Mouse (Mus musculus): ENCODE data around the gene Rfx4. TPM values are rescaled to one million over a fixed set of nuclear protein-coding genes. Genes with fewer than 3 reads are reported as not detected.

Rfx4 gene
- total RNA-seq, 2 experiments from 2014 or later = 0.16 TPM; not detected in 1

DNA sequence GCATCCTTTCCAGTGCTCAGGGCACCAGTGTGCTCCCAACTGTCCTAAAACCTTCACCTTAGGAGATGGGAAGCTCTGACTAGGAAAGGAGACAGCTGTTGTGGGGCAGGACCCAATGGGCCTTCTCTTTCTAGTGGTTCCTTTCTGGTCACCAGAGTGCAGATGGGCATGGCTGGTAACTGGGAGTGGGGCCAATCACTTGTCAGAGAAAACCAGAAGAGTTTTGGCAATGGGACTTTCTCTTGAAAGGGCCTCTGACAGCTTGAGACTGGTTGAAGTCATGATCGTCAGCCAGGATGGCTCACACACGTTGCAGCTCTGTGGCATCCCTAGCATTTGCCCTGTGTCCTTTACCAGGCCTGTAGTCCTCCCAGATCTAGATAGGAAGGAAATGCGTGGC, 152.1 kb downstream of the Rfx4 start:
- DNase-seq (ENCODE audit: low spot score in 2 of 2) = no peak

GRCm38 (mm10) chr10:84908471-84908870, 152.6 kb downstream of the Rfx4 start:
- no peak for DNase-seq (ENCODE audit: low spot score in 2 of 2)

DNA sequence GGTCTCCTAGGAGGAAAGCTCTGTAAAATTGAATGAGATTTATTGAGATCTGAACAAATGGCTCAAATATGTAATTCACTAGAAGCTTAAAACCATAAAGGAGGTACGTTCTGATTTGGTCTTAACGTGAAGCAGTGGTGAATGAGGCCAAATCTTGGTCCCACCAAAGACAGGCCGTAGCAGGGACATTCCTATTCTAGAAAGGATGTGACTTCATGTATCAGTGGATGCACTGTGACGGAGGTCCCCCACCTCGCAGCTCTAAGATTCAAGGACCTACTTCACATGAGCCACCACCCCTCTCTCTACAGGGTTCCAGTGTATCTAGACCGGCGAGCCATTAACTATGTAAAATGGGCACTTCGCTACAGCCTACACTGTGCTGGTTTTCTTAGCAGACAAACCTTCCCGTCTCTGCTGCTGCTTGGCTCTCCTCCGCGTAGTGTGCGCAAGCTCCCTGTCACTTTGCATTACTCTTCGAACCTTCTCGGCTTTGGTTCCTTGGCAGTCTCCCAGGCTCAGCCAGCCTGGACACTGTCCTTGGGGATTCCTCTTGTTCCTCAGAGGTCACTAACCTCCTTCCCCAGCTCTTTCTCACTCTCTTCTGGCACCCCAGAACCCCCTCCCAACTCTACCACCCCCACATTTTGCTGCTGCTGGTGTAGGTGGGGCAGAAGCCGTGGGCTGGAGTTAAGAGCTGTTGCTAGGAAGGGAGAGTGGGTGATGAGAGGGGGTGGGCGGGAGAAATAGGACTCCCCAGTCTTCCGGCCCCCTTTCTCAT, 153.3 kb downstream of the Rfx4 start:
- DNase-seq (ENCODE audit: low spot score in 2 of 2) = peak; percentile 19 to 40

- DNase-seq (ENCODE audit: low spot score in 2 of 2) = no peak
These were observed 154.3 kb downstream of the Rfx4 start for GRCm38 (mm10) chr10:84910194-84910593.

DNA sequence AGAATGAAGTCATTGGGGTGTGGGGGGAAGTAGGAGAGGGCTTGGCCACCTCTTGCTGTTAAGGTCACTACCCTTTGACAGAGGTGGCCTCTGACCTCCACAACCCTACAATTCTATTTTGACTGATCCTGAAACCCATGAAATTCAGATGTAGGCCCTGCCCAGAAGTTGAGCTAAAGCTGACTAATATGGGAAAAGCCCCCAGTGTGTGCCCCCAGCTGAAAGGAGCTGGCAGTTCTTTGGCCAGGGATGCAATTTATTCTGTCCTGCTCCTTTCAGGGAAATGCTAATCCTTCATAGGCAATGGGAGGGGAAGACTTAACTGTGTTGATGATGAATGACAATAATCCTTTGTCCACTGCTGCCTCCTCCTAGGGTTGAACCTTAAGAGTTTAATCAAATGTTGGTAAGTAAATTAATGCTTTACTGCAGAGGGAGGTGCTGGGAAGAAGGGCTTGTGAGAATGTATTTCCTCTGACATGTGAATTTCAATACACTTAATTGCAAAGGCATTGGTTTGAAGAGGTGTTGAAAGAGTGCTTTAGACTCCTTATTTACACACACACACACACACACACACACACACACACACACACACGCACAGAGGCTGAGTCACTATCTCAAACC, 155.0 kb downstream of the Rfx4 start:
- DNase-seq (ENCODE audit: low spot score in 2 of 2) = no peak

- no peak for DNase-seq (ENCODE audit: low spot score in 2 of 2)
These were observed 157.3 kb downstream of the Rfx4 start for GRCm38 (mm10) chr10:84913148-84913547.

DNA sequence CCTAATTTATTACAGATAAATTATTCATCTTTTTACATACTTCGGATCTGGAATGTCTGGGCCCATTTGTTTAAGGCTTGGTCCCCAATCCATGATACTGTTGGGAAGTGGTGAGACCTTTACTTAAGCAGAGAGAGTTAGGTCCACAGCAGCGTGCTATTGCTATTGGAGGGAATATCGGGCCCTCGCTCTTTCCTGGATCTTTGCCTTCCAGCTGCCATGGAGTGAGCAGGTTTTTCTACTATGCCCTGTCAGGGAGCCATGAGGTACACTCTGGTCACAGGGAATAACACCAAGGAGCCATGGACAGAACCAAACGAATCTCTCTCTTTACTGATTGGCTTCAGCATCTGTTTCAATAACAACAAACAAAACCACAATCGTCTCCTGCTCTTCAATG, 159.6 kb downstream of the Rfx4 start:
- DNase-seq (ENCODE audit: low spot score in 2 of 2) = no peak

DNA sequence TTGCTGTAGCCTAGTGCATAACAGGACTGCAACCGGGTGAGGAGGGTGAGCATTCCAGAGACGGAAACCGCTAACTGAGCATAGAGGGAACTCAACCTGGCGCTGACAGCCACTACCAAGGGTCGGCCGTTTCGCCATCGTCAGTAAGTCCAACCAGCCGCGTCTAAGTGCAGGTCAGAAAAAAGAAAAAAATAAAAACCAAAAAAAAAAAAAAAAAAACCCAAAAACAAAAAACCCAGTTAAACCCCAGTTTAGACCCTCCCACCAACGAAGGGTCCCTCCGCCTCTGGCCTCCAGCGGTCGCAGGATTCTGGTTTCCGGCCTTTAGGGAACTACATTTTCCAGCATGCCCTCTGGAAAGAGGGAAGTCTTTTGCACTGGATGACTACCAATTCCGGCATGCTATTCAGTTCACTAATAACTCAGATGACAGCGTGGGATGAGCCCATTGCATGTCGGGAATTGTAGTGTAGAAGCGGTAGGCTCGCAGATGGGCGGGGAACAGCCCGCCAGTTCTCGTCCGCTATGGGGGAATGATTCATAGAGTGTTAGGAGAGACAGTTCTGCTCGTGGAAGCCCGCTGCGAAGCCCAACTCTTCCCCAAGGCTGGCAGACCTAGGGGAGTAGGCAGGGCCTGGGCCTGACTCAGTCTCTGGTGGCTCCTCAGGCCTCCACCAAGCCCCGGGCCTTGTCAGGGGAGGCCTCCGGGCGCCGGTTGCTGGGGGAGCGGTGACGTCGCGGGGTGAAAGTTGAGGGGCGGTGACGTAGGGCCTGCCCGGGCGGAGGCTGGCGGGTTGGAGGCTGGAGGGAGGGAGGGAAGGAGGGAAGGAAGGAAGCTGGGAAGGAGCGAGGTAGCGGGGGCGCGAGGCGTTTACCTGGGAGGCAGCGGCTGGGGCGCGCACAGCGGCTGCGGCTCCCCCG, 161.2 kb downstream of the Rfx4 start, which contains the start of gene Ric8b:
TSS of gene Ric8b (plus strand) at position 807 of the 921 bp plus-strand sequence.
- peak; percentile 96 to 98 for DNase-seq (ENCODE audit: low spot score in 2 of 2)

GRCm38 (mm10) chr10:84917731-84918095, 161.9 kb downstream of the Rfx4 start:
- no peak for DNase-seq (ENCODE audit: low spot score in 2 of 2)

- DNase-seq (ENCODE audit: low spot score in 2 of 2) = no peak
These were observed 170.5 kb downstream of the Rfx4 start for GRCm38 (mm10) chr10:84926336-84926735.

GRCm38 (mm10) chr10:84926885-84927284, 171.0 kb downstream of the Rfx4 start:
- no peak for DNase-seq (ENCODE audit: low spot score in 2 of 2)

DNA sequence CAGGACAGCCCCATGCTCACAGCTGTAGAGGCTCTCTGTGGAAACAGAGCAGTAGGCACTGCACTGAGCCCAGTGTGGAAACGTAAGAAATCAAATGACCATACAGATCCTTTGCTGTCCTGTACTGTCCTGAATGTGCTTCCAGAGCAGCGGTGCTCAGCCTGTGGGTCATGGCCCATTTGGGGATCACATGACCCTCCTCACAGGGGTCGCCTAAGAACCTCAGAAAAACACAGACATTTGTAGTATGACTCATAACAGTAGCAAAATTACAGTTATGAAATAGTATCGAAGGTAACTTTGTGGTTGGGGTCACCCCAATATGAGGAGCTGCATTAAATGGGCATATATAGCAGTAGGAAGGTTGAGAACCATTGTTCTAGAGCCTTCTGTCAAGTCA, 172.6 kb downstream of the Rfx4 start:
- DNase-seq (ENCODE audit: low spot score in 2 of 2) = no peak

- DNase-seq (ENCODE audit: low spot score in 2 of 2) = no peak
These were observed 179.8 kb downstream of the Rfx4 start for GRCm38 (mm10) chr10:84935553-84936209.

- DNase-seq (ENCODE audit: low spot score in 2 of 2) = no peak
These were observed 181.1 kb downstream of the Rfx4 start for GRCm38 (mm10) chr10:84936832-84937515.

DNA sequence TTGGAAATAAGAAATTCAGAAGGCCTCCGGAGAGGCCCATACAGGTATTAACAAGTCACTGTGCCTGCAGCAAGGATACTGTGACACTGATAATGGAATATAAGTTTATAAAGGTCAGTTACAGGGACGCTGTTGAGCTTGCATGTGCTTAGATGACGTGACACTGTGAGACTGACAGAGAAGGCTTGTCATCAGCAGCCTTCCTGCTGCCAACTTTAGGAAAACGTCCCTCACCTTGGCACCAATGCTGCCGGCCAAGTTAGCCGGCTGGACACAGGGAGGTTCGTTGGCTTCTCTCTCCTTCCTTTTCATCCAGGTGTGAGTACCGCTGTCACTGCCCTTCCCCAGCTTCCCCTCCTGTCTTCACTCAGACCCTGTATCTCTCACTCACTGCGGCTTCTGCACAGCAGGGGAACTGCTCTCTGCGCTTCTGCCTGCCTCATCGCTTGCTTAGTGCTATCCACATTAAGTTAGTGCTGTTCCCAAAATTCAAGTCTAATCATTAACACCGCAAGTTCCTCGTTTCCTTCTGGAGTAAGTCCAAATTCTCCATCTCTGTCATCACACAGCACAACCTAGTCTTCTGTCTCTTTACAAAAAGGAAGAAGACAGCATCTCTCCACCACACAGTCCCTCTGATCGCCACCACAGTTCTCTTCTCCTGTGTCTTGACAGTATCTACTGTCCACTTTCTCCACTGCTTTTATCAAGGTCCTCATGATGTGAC, 182.4 kb downstream of the Rfx4 start:
- DNase-seq (ENCODE audit: low spot score in 2 of 2) = no peak

DNA sequence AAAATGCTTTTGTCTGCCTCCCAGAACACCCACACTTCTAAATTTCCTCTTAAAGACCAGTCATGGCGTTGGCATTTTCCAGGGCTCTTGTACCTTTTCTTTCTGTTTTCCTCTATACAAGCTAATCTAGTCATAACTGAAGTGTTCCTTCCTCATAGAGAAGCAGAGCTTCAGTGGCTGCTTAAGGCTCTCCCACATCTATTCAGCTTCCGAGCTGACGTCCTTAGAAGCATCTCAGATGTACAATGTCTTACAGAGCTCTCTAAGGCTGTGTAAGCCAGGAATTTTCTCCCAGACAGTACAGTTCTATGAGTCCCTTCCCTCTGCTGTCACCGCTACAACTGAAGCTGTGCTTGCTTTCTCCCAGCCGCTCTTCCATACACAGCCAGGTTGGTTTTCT, 183.0 kb downstream of the Rfx4 start:
- DNase-seq (ENCODE audit: low spot score in 2 of 2) = no peak

DNA sequence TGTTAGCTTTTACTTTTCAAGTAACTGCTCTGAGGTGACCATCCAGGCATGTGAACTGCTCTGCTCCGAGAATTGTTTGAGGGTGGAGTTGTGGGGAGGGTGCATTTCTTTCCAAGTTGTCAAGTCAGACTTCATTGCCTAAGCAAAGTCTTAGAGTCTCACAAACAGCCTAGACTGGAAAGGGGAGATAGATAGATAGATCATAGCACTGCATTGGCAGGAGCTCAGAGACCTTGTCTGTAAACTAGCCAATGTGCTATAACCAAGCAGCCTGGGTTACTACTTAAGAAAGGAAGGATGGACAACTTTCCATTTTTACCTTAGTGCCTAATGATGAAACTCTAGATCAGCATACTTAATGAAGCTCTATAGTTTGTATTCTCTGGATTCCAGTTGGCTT, 184.5 kb downstream of the Rfx4 start:
- DNase-seq (ENCODE audit: low spot score in 2 of 2) = no peak

GRCm38 (mm10) chr10:84945692-84946091, 189.8 kb downstream of the Rfx4 start:
- DNase-seq (ENCODE audit: low spot score in 2 of 2) = no peak

DNA sequence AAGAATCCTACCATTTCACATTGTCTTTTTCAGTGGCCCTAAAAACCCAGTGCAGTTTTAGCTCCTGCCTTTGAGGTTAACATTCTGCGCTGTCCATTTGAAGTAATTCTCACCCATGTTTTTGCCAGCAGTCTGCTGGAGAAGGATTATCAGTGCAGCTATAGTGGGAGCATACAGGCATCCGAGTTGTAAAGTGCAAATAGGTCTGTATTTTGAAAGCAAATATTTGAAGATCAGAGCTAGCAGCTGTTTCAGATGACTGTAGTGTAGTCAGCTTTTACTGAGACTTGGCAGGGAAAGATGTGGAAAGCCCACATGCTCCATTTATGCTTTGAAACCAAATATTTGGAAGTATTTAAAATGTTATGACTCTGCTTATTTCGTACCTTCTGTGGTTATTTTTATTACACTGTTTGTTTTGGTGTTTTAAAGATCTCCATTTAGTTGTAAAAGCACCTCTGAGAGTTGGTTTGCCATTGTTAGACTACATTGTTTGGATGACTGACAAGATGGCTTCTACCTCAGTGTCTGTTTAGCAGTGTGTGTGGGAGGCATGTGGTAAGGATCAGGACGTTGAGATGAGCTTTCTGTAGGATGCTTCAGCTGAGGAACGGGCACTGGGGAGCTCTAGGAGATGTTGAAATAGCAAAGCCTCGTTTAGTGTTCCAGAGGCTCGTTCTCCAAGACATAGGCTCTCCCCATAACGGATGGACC, 193.3 kb downstream of the Rfx4 start:
- no peak for DNase-seq (ENCODE audit: low spot score in 2 of 2)
